15 mouse cellular contexts compared by ENCODE assay signal in genomic region chr9:31086754-31087145, GRCm38 (mm10).
"Had no signal": no experiment of that assay in that cellular context is flagged by ENCODE, and none has a peak within 500 bp of the region (broad histone marks: within the 10 kb centered on the region; RNA-seq: fewer than 3 reads in every experiment).

No protein-coding gene starts in this region.

- H3K27ac ChIP-seq: heart, embryonic 13.5 days; heart, embryonic 15.5 days; hindbrain, embryonic 10.5 days; hindbrain, embryonic 12.5 days; hindbrain, embryonic 13.5 days; hindbrain, embryonic 14.5 days; hindbrain, embryonic 15.5 days; hindbrain, postnatal 0 days; intestine, embryonic 15.5 days; kidney, embryonic 15.5 days; kidney, postnatal 0 days; layer of hippocampus, adult 2 months had no signal

- H3K36me3 ChIP-seq: heart, embryonic 12.5 days; heart, embryonic 13.5 days; heart, embryonic 15.5 days; hindbrain, embryonic 10.5 days; hindbrain, embryonic 12.5 days; hindbrain, embryonic 13.5 days; hindbrain, embryonic 15.5 days; intestine, embryonic 15.5 days; kidney, embryonic 15.5 days had no signal

- H3K9me3 ChIP-seq: heart, embryonic 12.5 days; heart, embryonic 13.5 days; heart, embryonic 15.5 days; hindbrain, embryonic 10.5 days; hindbrain, embryonic 12.5 days; hindbrain, embryonic 13.5 days; hindbrain, embryonic 15.5 days; intestine, embryonic 15.5 days; kidney, embryonic 15.5 days had no signal

- ATAC-seq: inflammation-experienced regulatory T-cells, adult 6 months; intestine, postnatal 0 days had no signal

- H3K4me2 ChIP-seq: hindbrain, embryonic 12.5 days; hindbrain, embryonic 13.5 days; hindbrain, embryonic 14.5 days; hindbrain, embryonic 15.5 days; intestine, embryonic 15.5 days; kidney, embryonic 15.5 days had no signal

- H3K27me3 ChIP-seq: hindbrain, embryonic 12.5 days; intestine, embryonic 15.5 days had no signal

- H3K4me3 ChIP-seq: heart, embryonic 12.5 days; heart, embryonic 13.5 days; heart, embryonic 15.5 days; hindbrain, embryonic 10.5 days; hindbrain, embryonic 12.5 days; hindbrain, embryonic 13.5 days; hindbrain, embryonic 15.5 days; intestine, embryonic 15.5 days; kidney, embryonic 15.5 days; layer of hippocampus, adult 2 months had no signal

- H3K4me1 ChIP-seq: heart, embryonic 13.5 days; intestine, embryonic 15.5 days had no signal

- H3K9ac ChIP-seq: heart, embryonic 12.5 days; heart, embryonic 13.5 days; heart, embryonic 15.5 days; hindbrain, embryonic 12.5 days; hindbrain, embryonic 13.5 days; hindbrain, embryonic 14.5 days; hindbrain, embryonic 15.5 days; intestine, embryonic 15.5 days; kidney, embryonic 15.5 days had no signal
